Mouse (Mus musculus) midbrain, embryonic 10.5 days (tissue): Measurements from ENCODE around the gene Tbc1d16. TPM values are rescaled to one million over a fixed set of nuclear protein-coding genes. Genes with fewer than 3 reads are reported as not detected.
"Not testable (repeated sequence)": the region's sequence is repeated elsewhere in the genome, so short reads cannot be mapped to it uniquely, and the experiment has no call there.

Source experiments
- DNase-seq: peaks from one replicate; pipeline ENCODE4 v3.0.0-alpha.2; 2017; ENCODE audit warnings: low spot score
- H3K27ac ChIP-seq: fragments of 300-500 bp; sonication (generic); replicated peaks from 2 replicates; pipeline ENCODE4 v1.5.1; 2016; ENCODE audit warnings: mild to moderate bottlenecking
- H3K27me3 ChIP-seq: fragments of 300-500 bp; sonication (generic); 2 replicates; pipeline ENCODE4 v1.6.1; 2016; ENCODE audit warnings: low read depth, mild to moderate bottlenecking; ENCODE audit not compliant: poor library complexity, severe bottlenecking
- H3K36me3 ChIP-seq: fragments of 300-500 bp; sonication (generic); 2 replicates; pipeline ENCODE4 v1.6.1; 2016; ENCODE audit warnings: mild to moderate bottlenecking, moderate library complexity
- H3K4me1 ChIP-seq: fragments of 300-500 bp; sonication (generic); 2 replicates; pipeline ENCODE4 v1.6.1; 2016
- H3K4me3 ChIP-seq: fragments of 300-500 bp; sonication (generic); 2 replicates; pipeline ENCODE4 v1.5.1; 2016; ENCODE audit warnings: mild to moderate bottlenecking, moderate library complexity
- H3K9me3 ChIP-seq: fragments of 300-500 bp; sonication (generic); replicated peaks from 2 replicates; pipeline ENCODE4 v1.6.1; 2016; ENCODE audit warnings: mild to moderate bottlenecking
- WGBS: fragments of 180-500 bp; shearing (Covaris S2); methylation state at CpG from one replicate; pipeline ENCODE4 v1.1.7; 2016; 5-methylcytosine and 5-hydroxymethylcytosine counted together
- microRNA-seq: library from miRNA; unstranded; fragments of <30 nt; microRNA quantifications from one replicate; pipeline ENCODE4, GENCODE M21; 2017
- polyA plus RNA-seq: library from polyadenylated mRNA; unstranded; fragments of >200 nt; fragmentation: Nextera tagmentation; extraction: Ambion mirVana; gene quantifications from 2 replicates; pipeline ENCODE4 v1.2.1, GENCODE M21; 2016

The Tbc1d16 gene
- polyA plus RNA-seq, 1 experiment from 2014 or later = 27.0 TPM

- peaks cover 49% of the 10 kb centered on the region for H3K27me3 ChIP-seq
- H3K27ac ChIP-seq = peak overlapping the region; percentile 60
- DNase-seq = no peak
Observed at GRCm38 (mm10) chr11:119106289-119106688, 122.0 kb downstream of the Tbc1d16 start.

DNA sequence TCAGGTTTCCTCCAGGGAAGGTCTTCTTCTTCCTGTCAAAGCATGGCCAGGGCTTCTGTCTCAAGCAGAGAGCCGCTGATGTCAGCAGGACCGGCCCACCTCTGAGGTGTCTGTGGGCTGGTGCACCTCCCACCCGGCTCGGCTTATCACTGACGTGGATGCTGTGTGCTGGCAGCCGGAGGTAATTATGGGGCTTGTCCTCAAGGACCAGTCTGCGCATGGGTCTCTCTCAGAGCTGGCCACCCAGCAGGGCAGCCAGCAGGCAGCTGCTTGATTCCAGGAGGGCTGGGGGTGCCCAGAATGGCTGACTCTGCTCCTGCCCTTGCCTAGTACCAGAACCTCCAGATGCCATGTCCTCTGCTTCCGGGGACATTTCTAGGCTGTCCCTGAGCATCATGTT lies 122.6 kb downstream of the Tbc1d16 start:
- DNase-seq = no peak
- Histone ChIP-seq H3K9me3 (no peaks in the 10 kb centered on the region), H3K36me3 (no peaks in the 10 kb centered on the region), H3K4me1 (peaks cover 24% of the 10 kb centered on the region), H3K27ac (peak overlapping the region; percentile 60), H3K4me3 (no peak overlapping the region), H3K27me3 (peaks cover 44% of the 10 kb centered on the region)
- 61% methylated on average over 8 of the region's 8 CpGs for WGBS

More at GRCm38 (mm10) chr11:119106289-119106688, 122.0 kb downstream of the Tbc1d16 start:
- 66% methylated on average over 6 of the region's 6 CpGs for WGBS
- Histone ChIP-seq H3K36me3 (no peaks in the 10 kb centered on the region), H3K4me1 (peaks cover 30% of the 10 kb centered on the region), H3K9me3 (no peaks in the 10 kb centered on the region), H3K4me3 (no peak overlapping the region)

DNA sequence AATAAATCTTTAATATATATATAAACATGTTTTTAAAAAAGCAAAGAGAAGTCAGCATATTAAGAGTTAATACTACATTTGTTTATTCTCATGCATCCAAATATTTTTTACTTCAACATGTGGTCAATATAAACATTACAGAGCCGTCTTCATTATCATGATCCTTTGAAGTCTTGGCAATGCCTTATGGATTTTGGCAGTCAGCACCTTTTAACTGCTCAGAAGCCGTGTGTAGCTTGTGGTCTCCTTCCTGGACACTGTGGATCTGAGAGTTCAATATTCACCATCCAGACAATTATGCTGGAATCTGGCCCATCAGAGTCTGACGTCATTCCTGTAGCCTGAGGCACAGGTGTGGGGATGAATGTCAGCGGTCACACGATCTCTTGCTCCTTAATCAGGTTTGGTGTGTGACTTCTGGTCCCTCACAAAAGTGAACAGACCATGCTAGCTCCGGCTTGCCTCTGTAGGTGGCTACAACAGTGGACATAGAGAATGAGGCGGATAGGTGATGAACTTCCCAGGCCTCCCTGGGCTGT lies 123.2 kb downstream of the Tbc1d16 start:
- Histone ChIP-seq H3K4me3 (no peak overlapping the region), H3K9me3 (no peaks in the 10 kb centered on the region), H3K4me1 (peaks cover 24% of the 10 kb centered on the region), H3K36me3 (no peaks in the 10 kb centered on the region), H3K27me3 (peaks cover 38% of the 10 kb centered on the region), H3K27ac (no peak overlapping the region)
- DNase-seq = no peak
- WGBS = 87% methylated on average over 7 of the region's 7 CpGs

- DNase-seq = no peak
- Histone ChIP-seq H3K36me3 (no peaks in the 10 kb centered on the region), H3K4me1 (peaks cover 24% of the 10 kb centered on the region), H3K27ac (no peak overlapping the region), H3K27me3 (peaks cover 28% of the 10 kb centered on the region), H3K9me3 (no peaks in the 10 kb centered on the region), H3K4me3 (no peak overlapping the region)
- WGBS = 89% methylated on average over 3 of the region's 3 CpGs
Observed at GRCm38 (mm10) chr11:119103991-119104390, 124.3 kb downstream of the Tbc1d16 start.

DNA sequence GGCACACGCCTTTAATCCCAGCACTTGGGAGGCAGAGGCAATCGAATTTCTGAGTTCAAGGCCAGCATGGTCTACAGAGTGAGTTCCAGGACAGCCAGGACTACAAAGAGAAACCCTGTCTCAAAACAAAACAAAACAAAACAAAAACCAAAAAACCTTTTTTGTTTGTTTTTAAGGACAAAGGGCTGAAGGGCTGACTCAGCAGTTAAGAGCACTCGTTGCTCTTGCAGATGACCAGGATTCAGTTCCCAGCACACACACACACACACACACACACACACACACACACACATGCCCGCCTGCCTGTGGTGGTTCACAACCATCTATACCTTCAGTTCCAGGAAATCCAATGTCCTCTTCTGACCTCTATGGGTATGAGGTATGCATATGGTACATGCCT lies 127.9 kb downstream of the Tbc1d16 start:
- Histone ChIP-seq H3K27me3 (peaks cover 25% of the 10 kb centered on the region), H3K4me1 (peaks cover 18% of the 10 kb centered on the region)
- 85% methylated on average over 4 of the region's 4 CpGs for WGBS
- H3K4me3 ChIP-seq, DNase-seq, H3K36me3 ChIP-seq, H3K9me3 ChIP-seq, H3K27ac ChIP-seq: not testable (repeated sequence)

- Histone ChIP-seq H3K9me3 (no peaks in the 10 kb centered on the region), H3K4me3 (no peak overlapping the region), H3K27ac (no peak overlapping the region), H3K4me1 (peaks cover 21% of the 10 kb centered on the region), H3K36me3 (no peaks in the 10 kb centered on the region), H3K27me3 (peaks cover 46% of the 10 kb centered on the region)
- 73% methylated on average over 4 of the region's 4 CpGs for WGBS
- no peak for DNase-seq
Observed at GRCm38 (mm10) chr11:119098202-119098601, 130.1 kb downstream of the Tbc1d16 start.

DNA sequence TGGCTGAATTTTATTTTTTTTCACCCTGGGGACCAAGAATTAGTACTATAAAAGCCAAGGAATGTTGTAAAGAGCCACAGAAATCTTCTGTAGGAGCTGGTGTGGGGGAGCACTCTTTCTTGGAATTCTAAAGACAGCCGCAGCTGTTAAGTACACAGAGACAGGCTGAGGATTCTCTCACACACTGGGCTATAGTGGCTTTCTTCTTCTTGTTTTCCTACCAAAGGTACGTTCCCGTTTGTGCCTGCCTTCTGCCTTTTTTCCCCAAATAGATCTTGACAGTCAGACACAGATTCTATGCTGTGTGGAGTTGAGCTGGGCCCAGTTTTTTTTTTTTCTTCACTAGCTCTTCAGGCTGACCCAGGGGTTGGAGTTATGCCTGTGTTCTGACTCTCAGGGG lies 132.9 kb downstream of the Tbc1d16 start:
- Histone ChIP-seq H3K27ac (no peak overlapping the region), H3K9me3 (no peaks in the 10 kb centered on the region), H3K4me3 (no peak overlapping the region), H3K36me3 (no peaks in the 10 kb centered on the region), H3K27me3 (peaks cover 74% of the 10 kb centered on the region), H3K4me1 (peaks cover 33% of the 10 kb centered on the region)
- 65% methylated on average over 3 of the region's 3 CpGs for WGBS
- DNase-seq = no peak

GRCm38 (mm10) chr11:119093322-119093721 lies 135.0 kb downstream of the Tbc1d16 start:
- peaks cover 95% of the 10 kb centered on the region for H3K27me3 ChIP-seq
- 83% methylated on average over 1 of the region's 1 CpGs for WGBS

More at GRCm38 (mm10) chr11:119093322-119093721, 135.0 kb downstream of the Tbc1d16 start:
- Histone ChIP-seq H3K27ac (no peak overlapping the region), H3K9me3 (no peaks in the 10 kb centered on the region), H3K36me3 (no peaks in the 10 kb centered on the region), H3K4me3 (no peak overlapping the region), H3K4me1 (peaks cover 54% of the 10 kb centered on the region)
- DNase-seq = no peak

Small RNA genes lying within 50 kb of the gene (microRNA-seq; reads per million reads assigned to microRNA genes)
- gene Mir6934 = 3.6 reads per million, percentile 6 among the genes with 10 or more reads in this experiment

Other genes starting within 250 kb of the Tbc1d16 start
- gene Enpp7, start 240.3 kb downstream of the Tbc1d16 start, polyA plus RNA-seq = not detected in 2 replicates
- 108 and 110 TPM in 2 replicates for gene Cbx2, start 205.5 kb downstream of the Tbc1d16 start, polyA plus RNA-seq
- gene Cbx8, start 187.5 kb downstream of the Tbc1d16 start, polyA plus RNA-seq = 13.5 and 15.0 TPM in 2 replicates
- 5.1 and 7.1 TPM in 2 replicates for gene Cbx4, start 142.3 kb downstream of the Tbc1d16 start, polyA plus RNA-seq
- 20.6 and 21.8 TPM in 2 replicates for gene Ccdc40, start 73 bp upstream of the Tbc1d16 start, polyA plus RNA-seq
- 32.0 and 33.6 TPM in 2 replicates for gene Gaa, start 39.4 kb upstream of the Tbc1d16 start, polyA plus RNA-seq
- 465 and 494 TPM in 2 replicates for gene Eif4a3, start 71.6 kb upstream of the Tbc1d16 start, polyA plus RNA-seq
- gene Card14, start 79.3 kb upstream of the Tbc1d16 start, polyA plus RNA-seq = not detected in 2 replicates
- 6.4 and 6.5 TPM in 2 replicates for gene Sgsh, start 127.0 kb upstream of the Tbc1d16 start, polyA plus RNA-seq
- gene Slc26a11, start 127.1 kb upstream of the Tbc1d16 start, polyA plus RNA-seq = 7.1 and 7.4 TPM in 2 replicates
- gene Rnf213, start 164.6 kb upstream of the Tbc1d16 start, polyA plus RNA-seq = 0.97 and 1.0 TPM in 2 replicates